Mouse (Mus musculus): ENCODE results near the gene Nme3.
A peak's percentile ranks its signal among the peaks of the same experiment; 100 is the strongest.

Gene Nme3

DNA sequence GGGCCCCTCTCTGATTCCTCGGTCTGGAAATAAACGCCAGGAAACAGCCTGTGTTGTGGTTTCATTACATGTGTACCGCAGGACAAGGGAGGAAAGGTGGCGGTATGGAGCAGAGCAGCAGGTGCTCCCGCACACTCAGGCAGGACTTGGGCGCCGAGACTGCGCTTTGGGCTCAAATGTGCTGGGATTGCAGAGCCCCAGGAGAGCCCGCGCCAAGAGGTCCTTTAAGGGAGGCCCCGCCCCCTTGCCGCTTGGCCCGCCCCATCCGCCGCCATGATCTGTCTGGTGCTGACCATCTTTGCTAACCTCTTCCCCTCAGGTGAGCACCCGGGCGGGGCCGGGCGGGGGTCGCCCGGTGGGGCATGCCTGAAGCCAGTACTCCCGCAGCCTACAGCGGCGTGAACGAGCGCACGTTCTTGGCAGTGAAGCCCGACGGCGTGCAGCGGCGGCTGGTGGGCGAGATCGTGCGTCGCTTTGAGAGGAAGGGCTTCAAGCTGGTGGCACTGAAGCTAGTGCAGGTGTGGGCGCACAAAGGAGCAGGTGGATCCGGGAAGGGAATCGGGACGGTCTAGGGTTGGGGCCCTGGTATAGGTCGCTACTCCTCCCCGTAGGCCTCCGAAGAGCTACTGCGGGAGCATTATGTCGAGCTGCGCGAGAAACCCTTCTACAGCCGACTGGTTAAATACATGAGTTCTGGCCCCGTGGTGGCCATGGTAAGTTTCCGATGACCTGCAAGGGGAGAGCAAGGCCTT is at the start of gene Nme3:
Gene Nme3, plus strand, starts transcription at position 260 of the 752 bp plus-strand sequence.
- peak; percentile 74 to 75 for DNase-seq

DNA sequence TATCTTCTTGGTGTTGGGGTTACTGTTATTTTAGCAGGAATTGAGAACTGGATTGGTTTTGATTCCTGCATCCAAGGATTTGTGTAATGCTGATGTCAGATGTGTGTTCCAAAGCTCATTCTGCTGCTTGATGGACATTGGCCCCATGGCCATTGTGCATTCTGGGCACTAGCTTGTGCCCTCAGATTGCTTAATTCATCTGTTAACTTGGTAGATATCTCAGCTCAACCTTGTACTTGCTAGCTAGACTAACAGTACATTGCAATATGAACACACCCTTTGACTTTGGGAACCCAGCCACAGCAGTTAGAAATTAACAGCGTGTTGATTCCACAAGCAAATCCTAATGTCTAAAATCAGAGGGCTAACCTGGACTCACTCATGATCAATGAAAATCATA is 48.9 kb upstream of the Nme3 start:
- DNase-seq, result no peak

DNA sequence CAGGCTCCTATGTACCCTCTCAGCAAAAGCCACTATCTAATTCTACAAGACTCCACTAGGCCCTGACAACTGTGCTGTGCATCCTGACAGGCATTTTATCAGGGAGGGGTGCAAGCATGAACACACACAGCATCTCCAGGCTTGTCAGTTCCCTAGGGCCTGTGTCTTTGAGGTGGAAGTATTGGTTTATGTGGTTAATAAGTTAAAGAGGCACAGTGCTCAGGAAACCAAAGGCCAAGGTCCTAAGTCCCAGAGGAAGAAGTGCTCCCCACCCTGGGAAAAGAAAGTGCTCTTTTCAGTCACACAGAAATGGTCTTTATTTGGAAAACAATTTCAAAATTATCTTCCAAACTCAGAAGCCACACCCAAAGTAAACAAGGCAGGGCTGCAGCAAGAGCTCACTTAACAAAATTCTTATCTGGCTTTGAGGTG is 47.7 kb upstream of the Nme3 start:
- DNase-seq, result no peak

DNA sequence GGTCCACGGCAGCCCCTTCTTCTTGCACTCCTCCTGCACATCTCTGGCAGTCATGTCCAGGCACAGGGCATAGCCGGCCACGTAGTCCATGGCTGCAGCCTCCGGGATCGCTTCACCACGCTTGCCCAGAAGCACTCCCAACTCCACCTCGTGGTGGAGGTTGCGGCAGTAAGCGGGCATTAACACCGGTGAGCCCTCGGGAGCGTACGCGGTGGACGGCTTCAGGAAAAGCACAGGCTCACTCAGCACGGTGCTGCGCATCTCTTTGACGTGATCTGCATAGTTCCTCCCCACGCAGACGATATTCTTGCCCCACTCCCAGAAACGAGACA is 46.6 kb upstream of the Nme3 start:
- DNase-seq, result no peak

DNA sequence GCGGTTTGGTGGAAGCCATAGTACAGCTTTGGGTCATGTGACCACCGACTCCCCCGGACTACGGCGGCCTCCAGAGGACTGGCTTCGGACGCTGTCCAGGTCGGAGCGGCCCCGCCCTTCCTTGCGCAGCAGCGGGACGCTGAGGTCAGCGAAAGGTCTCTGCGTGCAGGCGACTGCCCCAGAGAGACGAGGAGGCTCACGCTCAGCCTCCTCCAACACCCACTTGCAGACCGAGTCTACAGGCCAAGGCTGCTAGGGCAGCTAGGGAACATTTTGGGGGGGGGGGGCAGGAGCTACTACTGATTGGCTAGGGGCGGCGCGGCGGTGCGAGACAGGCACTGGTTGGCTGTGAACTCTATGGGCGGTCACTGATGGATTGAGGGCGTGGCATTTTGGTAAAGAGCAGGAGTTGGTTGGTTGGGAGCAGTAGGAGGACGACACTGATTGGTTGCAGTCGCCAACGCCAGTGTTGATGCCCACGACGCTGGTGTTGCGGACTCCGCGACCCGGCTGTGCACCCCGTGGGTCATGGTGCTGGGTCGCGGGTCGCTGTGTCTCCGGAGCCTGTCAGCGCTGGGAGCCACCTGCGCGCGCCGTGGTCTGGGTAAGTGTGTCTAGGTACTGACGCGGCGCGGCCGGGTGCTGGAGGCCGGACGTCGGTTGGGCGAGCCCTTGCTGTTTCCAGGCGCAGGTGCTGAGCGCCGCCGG is 46.1 kb upstream of the Nme3 start, which contains the start of gene Fahd1:
Gene Fahd1, minus strand, starts transcription at position 300 of the 708 bp plus-strand sequence.
- peak; percentile 89 to 92 for DNase-seq

DNA sequence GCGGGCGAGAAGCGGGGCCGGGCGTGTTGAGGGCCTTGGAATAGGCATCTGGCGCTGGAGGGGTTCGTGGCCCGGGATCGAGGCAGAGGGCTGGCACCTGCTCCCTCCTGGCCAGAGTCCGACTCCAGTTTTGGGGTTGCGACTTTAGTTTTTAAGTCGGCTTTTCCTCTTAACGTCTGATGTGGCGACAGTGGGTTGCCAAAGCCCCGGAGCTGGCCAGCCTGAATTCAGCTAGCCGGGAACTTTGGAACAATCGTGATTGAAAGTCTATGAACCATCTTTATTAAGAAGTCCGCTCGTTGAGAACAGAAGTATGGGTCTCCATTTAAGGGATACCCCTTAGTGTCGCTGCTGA is 45.5 kb upstream of the Nme3 start:
- DNase-seq, result no peak

DNA sequence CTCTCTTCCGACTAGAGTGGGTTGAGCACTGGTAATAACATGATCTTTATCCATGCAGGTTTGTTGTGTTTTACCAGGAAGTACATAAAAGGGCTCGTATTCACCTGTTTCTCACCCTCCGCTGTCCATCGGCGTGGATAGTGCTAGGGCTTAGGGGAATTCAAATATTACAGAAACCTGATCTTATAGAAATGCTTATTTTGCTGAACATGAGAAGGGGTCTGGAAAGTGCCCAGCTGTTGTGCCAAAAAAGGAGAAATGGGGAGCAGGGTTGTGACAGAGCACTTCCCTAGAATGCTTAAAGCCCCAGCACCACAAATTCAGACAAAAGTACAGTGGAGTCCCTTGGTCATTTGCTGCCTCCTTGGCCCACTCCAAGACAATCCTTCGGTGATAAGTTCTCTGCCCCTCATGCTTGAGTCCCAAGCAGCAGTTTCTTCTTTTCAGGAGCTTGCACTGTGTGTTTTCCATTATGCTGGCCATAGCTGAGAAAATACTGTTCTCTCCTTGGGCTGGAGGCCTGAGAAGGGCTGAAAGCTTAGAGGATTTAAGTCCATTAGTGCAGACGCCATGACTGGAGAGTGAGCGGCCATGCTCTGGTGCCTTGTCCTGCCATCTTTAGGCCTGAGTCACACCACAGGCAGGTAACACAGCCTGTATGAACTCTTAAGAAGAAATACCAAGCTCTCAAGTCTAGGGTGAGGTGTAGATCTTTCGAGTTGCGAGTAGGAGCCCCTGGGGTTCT is 44.7 kb upstream of the Nme3 start:
- DNase-seq, result no peak

DNA sequence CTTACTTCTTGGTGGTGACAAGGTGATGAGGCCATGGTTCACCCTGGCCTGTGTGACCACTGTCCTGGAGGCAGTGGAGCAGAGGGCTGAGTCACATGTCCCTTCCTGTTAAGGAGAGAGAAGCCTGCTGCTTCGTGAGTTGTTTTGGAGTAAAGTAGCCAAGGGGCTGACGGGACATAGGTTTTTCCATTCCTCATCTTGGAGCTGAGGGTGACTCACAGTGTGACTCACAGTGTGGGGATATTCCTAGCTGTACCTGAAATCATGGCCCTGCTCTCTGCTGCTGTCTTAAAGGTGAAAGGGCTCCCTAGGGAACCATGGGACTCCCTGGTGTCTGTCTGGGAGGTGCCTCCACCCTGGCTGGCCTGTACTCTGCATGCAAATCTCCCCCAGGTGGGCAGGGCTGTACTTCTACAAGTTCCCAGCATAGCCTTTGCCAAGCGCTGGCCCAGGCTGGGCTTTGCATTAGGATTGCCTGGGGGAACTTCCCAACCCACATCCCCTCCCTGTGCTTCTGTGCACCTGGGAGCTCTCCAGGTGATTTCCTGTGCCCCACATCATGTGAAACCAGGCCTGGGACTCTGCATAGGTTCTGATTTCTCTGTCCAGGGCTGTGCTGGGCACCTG is 40.3 kb upstream of the Nme3 start:
- no peak for DNase-seq

DNA sequence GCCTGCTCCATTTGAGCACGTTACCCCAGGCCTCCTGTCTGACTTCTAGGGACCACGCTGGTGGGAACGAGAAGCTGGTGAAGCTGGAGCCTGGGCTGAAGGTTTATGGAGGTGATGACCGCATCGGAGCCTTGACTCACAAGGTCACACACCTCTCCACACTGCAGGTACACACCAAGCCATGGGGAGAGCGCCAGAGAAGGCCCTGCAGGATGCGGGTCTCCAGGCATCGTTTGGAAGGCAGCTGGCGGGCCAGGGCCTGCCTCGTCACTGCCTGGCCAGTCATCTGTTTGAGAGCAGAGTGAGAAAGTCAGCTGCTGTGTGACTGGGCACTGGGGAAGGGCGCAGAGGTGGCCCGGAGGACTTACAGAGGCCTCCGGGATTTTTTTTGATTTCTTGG is 39.7 kb upstream of the Nme3 start:
- DNase-seq, result no peak

DNA sequence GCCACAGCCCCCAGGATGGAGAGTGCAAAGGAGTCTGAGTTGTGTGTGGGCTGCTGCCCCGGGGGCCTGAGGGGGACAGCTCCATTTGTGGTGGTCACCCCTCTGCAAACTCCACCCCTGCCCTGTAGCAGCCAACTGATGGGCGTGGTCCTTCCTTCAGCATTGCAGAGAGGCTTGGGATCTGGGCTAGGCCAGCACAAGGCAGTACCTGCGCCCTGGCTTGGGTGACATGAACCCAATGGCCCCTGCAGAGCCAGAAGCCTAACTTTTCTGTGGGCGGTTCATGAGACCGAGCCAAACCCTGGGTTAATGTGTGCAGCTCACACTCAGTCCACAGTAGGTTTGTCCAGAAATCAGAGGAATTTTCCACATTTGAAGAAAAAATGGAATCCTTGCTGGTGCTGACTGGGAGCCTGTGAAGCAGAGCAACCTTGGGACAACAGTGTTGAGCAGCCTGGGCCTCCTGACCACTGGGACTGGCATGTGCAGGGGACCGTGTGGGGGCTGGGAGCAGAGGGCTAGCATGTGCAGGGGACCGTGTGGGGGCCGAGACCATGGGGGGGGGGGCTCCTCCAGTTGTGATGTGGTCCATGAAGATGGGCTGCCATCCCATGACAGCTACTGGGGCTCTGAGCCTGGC is 38.3 kb upstream of the Nme3 start:
- no peak for DNase-seq

DNA sequence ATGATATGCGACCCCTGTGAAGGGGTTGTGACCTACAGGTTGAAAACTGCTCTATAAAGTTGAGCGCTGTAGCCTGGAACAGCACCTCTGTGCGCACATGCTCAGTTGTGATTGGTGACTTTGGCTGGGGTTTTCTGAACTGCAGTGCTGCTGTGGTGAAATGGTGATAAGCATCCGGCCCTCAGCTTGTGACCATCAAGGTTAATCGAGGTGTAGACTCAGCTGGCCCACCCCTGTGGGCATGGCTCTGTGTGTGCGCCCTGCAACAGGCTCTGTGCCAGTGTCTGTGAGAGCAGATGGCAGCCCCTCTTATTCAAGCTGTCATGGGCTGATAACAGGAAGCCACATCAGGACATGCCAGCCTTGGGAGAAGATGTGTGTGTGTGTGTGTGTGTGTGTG is 37.3 kb upstream of the Nme3 start:
- no peak for DNase-seq

DNA sequence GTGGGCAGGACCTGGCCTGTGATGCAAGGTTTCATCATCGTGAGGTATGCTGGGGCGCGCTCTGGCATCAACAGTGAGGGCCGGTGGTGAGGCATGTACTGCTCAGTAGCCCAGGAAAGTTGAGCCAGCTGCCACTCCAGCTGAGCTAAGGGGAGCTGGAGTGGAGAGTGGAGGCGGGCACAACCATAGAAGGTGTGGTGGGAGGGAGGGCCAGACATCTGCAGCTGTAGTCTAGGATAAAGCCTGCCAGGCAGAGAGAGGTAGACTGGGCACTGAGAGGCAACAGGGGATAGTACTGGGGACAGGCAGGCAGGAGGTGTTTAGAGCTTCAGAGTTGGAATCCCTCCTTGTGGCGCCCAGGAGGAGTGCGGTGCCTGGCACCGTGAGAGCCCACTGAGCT is 36.2 kb upstream of the Nme3 start:
- no peak for DNase-seq

DNA sequence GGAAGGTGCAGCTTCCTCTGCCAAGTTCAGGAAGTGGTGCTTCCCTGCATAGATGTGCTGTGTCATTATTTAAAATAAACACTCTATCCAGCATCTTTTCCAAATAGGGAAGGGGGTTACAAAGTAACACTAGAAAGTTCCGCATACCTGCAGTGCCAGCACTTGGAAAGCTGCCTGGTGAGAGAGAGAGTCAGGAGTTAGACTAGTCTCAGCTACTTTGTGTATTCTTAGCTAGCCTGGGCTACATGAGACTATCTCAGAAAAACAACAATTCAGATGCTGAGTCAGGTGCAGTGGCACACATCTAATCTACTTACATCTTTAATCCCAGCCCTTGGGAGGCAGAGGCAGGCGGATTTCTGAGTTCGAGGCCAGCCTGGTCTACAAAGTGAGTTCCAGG is 34.5 kb upstream of the Nme3 start:
- no peak for DNase-seq

DNA sequence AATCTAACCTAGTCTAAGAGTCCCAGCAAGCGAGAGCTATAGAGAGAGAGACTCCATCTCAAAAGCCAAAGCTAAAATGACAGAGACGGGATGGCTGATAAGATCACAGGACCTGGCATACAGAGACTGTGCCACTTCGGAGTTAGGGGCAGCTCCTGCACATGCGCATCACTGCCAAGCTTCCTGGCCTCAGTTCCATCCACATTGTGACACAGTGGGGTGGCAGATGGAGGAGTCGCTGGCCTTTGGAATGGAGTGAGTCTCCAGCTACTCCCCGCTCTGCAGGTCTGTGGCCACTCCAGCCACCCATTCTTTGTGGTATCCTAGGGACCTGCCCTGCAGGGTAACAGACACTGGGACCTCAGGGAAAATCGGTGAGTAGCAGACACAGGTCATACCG is 30.5 kb upstream of the Nme3 start, which contains the start of gene Igfals:
Gene Igfals, plus strand, starts transcription at position 222 of the 400 bp plus-strand sequence.
- DNase-seq, result no peak

DNA sequence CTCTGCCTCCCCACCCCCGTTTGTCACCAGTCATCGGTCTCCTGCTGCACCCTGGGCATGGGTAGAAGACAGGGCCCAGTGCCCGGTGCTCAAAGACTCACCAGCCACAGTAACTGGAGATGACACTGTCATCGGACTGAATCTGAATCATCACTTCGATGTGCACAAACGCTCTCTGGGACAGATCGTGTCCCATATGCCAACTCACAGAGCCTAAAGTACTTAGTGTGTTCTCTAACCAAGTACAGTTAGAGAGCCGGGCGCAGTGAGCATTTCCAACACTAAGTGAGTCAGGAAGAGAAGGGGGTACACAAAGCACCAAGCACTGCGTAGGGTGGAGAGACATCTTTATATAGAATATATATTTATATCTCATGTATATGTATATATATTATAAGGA is 28.4 kb upstream of the Nme3 start:
- DNase-seq, result no peak

DNA sequence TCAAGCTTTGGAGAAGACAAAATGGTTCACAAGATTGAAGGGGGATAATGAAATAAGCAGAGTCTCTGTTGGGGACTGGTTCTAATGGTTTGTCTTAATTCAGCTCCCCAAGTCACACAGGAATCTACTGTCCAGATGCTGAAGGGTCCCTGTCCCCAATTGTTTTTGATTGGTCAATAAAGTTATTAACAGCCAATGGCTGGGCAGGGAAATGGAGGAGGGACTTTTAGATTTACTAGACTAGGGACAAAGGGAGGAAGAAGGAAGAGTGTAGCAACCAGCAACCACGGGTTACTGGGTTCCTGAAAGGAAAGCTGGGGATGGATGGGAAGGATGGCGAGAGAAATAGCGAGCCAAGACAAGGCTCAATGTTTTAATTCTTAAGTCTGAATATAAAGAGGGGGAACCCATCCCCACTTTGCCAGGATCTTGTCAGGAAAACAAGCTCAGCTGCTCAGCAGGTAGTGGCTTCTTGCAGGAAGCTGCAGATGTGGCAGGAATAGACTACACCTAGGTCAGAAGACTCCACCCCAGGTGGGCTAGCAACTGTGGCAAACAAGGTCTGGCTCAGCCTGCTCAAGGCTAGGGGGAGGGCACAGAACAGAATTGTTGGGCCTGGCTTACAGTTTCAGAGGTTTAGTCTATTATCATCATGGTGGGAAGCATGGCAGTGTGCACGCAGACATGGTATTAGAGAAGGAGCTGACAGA is 22.4 kb upstream of the Nme3 start:
- no peak for DNase-seq

DNA sequence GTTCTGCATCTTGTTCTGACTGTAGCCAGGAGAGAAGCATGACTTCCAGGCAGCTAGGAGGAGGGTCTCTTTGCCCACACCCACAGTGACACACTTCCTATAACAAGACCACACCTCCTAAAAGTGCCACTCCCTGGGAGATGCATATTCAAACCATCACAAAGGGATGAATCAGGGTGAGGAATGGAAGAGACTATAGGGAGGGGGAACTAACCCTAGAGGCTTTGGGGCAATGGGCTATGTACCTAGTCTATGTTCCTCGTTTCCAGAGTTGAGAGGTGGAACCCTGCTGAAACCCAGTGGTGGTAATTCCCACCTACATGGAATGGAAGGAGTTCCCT is 21.9 kb upstream of the Nme3 start:
- no peak for DNase-seq

DNA sequence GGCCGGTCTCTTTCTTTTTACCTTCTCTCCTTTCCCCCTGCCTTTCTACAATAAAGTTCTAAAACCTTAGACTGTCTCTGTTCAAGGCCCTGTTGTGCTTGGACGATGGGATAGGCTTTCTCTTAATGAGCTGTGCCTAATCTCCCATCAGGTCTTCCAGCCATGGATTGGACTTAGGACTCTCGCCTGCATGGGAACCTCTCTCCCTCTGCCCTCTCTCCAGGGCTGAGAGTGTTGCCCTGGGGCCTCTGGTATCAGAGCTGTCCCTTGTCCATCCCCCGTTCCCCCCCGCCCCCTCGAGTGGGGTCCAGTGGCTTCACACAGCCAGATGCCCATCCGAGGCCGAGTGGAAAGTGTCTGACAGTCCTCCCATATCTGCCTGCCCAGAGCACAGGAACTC is 21.3 kb upstream of the Nme3 start:
- DNase-seq, result no peak

DNA sequence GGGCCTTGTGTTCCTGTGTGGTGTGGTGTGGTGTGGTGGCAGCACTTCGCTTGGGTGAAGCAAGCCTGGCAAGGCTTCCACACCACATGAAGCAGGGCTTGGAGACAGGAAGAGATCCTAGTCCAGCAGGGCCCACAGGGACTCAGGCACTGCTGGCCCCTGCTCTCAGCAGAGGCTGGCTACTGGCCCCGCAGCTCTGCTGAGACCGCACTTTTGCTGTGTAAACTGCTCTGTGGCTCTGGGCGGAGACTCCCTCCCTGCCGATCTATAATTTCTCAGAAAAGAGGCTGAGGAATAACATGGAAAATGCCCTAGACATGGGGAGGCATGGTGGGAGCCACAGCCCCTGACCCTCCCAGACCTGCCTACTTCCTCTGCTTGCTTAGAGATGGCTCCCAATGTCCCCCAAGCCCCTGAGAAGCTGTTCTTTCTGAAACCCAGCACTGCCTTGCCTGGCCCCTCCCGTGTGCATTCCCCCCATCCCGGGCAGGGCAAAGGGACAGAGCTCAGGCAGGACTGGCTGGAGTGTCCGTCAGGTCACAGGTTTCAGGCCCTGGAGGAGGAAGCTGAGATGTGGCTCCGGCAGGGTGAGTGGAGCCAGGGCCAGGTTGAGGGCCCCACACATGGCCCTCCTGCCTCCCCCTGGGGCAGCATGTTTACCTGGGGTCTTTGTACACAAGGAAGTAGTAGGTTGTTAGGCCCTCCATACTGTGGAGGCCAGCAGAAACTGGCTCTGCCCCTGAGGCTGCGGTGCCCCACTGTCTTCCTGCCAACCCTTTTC is 18.8 kb upstream of the Nme3 start:
- DNase-seq, result no peak

DNA sequence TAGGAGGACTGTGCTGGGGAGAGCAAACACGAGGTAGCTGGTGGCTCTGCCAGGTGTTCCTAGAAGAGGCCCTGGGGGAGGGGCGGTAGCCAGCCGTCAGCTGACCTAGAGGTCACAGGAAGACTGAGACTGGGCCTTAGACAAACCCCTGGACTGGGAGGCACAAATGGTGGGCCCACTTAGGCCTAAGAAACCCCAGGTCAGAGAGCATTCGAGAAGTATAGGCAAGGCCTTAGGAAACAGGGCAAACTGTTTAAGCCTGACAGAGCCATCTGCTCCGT is 18.2 kb upstream of the Nme3 start:
- DNase-seq, result no peak

DNA sequence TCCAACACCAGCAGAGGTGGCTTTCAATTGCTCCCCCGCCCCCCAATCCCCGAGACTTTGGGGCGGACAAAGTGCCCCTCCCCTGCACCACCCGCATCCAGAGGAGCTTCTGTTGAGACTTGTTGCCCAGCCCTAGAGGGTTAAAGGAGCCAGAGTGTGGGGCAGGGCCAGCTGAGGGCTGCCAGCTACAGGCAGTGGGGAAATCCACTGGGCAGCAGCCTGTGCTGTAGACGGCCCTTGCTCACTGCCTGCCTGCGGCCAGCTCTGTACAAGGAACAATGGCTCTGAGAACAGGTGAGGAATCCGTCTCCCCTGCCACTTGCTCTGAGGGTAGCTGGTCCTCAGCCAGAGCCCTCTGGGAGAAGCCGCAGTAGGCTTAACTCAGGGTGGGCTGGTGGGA is 17.8 kb upstream of the Nme3 start:
- no peak for DNase-seq
